Comparison of ENCODE assay signal across 1 mouse cellular context in the genomic region with DNA sequence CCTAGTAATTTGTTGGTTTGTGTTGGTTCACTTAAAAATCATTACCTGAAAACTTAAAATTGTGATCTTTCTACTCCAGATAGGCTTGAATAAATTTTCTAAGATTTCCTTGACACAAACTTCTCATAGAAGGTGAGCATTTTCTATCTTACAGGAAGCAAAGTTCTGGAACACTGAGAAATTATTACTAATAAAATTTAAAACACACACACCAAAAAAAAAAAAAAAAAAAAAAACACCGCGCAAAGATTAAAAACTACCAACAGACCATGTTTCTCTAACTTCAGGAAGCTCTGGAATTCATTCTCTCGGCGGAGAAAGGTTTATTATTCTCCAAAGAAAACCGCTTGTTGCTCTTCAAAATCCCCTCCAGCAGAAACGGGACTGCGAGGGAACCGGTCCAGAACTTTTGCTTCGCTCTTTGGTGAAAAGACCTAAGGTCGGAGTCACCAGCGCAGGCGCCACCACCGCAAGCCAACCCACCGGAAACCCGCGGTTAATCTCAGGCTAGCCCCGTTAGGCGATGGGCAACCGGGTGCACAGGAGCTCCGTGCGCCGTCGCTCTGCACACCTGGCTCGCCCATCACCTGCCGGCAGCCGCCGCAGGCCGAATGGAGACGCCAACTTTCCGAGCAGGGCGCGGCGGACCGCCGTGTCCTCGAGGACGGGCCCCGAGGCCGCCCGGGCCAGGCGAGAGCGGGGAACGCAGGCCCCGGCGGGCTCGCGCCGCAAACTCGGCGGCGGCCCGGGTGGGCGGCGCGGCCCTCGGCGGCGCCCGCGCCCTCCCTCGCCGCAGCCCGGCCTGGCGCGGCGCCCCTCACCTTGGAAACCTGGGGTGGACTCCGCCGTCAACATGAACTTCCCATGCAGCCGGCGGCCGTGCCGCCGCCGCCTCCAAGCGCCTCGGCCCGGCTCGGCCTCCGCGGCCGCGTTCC.
TF ChIP-seq lines count a peak whose summit lies in the region.

No protein-coding gene starts in this region.

TF ChIP-seq in C2C12, 6 proteins besides CTCF, POLR2A, EP300 and RAD21:
- no peak for TF ChIP-seq MYOD1 (IDR thresholded peaks at IDR 0.05; ENCODE audit: control insufficient read depth, insufficient read length, low read depth)
- TF ChIP-seq FOSL1 (IDR thresholded peaks at IDR 0.05; ENCODE audit: insufficient read depth, low read length, poor library complexity, severe bottlenecking): no peak
- TF ChIP-seq CEBPB (IDR thresholded peaks at IDR 0.05; ENCODE audit: low read depth): no peak
- TF ChIP-seq MYOG (IDR thresholded peaks at IDR 0.05; ENCODE audit: control insufficient read depth, extremely low read depth, insufficient read length): no peak
- no peak for TF ChIP-seq MAX (IDR thresholded peaks at IDR 0.05)
- no peak for TF ChIP-seq USF1 (IDR thresholded peaks at IDR 0.05; ENCODE audit: low read depth)
